Mouse (Mus musculus) cerebellum, adult 2 months (tissue): ENCODE data around the gene Tenm1. TPM values are rescaled to one million over a fixed set of nuclear protein-coding genes. Genes with fewer than 3 reads are reported as not detected.
A peak's percentile ranks its signal among the peaks of the same experiment; 100 is the strongest.

Experiments used
- DNase-seq, 2 experiments: peaks; one replicate each; pipeline ENCODE4 v3.0.0; 2021
- H3K27ac ChIP-seq: fragments of 200-500 bp; 2 replicates; pipeline ENCODE4 v1.5.1; 2012; ENCODE audit warnings: low read length, control low read depth, inconsistent platforms; ENCODE audit not compliant: insufficient read depth
- H3K27me3 ChIP-seq: fragments of 200-500 bp; 2 replicates; pipeline ENCODE4 v1.6.1; 2012; ENCODE audit warnings: inconsistent platforms, mild to moderate bottlenecking, low read length, moderate library complexity; ENCODE audit not compliant: control insufficient read depth, insufficient read depth
- H3K4me1 ChIP-seq: fragments of 200-500 bp; 2 replicates; pipeline ENCODE4 v1.6.1; 2011; ENCODE audit warnings: low read length; ENCODE audit not compliant: control insufficient read depth, insufficient read depth
- H3K4me3 ChIP-seq: fragments of 200-500 bp; replicated peaks from 2 replicates; pipeline ENCODE3; 2011; ENCODE audit warnings: mild to moderate bottlenecking, low read depth, low read length, control low read depth; ENCODE audit not compliant: insufficient read depth
- CTCF ChIP-seq: fragments of 200-500 bp; IDR thresholded peaks from 2 replicates; pipeline ENCODE4 v1.5.1; 2011; ENCODE audit warnings: low read depth, mild to moderate bottlenecking, control low read depth, low read length, moderate library complexity, borderline replicate concordance; ENCODE audit not compliant: insufficient read depth
- POLR2A ChIP-seq: fragments of 200-500 bp; IDR thresholded peaks from 2 replicates; pipeline ENCODE4 v1.6.1; 2011; ENCODE audit warnings: low read length, control low read depth, borderline replicate concordance; ENCODE audit not compliant: insufficient read depth
- WGBS: fragments of 180-500 bp; shearing (Covaris S2); methylation state at CpG from one replicate; pipeline ENCODE4 v1.1.7; 2018; 5-methylcytosine and 5-hydroxymethylcytosine counted together
- polyA plus RNA-seq: library from polyadenylated mRNA; depleted of rRNA; stranded (reverse); fragments of >200 nt; gene quantifications from 2 replicates; pipeline ENCODE4 v1.2.3, GENCODE M21; 2012

The Tenm1 gene
- polyA plus RNA-seq, 1 experiment = 46.4 TPM

DNA sequence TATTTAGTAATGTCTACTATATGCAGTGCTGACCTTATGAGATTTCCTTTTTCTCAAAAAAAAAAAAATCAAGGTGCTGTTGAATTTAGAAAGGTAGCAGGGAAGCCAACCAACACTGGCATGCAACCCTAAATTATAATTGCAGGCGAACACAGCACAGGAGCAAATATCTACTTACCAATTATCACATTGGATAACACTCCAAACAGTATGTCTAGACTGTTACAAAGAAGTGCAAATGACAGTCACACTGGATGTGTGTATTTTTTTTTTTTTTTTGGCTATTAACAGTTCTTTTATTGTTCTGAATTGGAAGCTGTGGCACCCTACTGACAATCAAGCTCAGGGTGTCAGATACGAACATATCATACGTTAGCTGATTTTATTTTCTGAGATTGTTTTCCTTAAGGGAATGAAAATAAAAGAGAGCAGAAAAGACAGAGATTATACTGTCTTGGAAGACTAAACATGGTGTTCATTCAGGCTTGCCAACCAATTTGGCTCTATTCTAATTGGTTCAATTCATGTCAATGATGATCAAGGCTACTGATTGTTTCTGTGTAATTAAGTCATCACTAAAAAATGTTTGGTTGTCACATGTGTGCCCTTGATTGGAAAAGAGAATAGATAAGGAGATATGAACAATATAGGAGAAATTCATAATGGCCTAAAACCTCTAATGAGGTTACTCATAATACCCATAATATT is 710.7 kb downstream of the Tenm1 start:
- DNase-seq = no peak
- Histone ChIP-seq H3K4me3 (no peak overlapping the region), H3K4me1 (no peaks in the 10 kb centered on the region), H3K27me3 (no peaks in the 10 kb centered on the region), H3K27ac (no peak overlapping the region)
- TF ChIP-seq CTCF = no peak
- no peak for TF ChIP-seq POLR2A
- 62% methylated on average over 3 of the region's 3 CpGs for WGBS

DNA sequence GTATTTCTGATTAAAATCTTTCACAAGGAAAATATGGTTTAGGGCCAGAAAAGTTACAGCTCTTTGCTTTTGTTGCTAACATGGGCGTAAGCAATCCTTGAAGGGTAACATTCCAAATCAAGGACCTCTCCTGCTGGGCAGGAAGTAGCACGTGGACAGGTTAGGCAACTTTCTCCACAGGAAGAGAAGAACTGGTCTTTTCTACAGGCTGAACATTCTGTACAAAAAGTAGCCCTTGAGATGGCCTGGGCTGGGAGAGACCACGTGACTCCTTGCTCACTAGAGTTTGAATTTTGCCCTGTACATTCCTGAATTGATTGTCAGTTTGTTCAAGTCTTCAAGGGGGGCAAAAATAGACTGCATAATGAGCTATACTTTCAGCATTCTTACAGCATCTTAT is 728.6 kb downstream of the Tenm1 start:
- 37% methylated on average over 3 of the region's 3 CpGs for WGBS
- no peak for TF ChIP-seq CTCF
- TF ChIP-seq POLR2A = no peak
- no peak overlapping the region for H3K4me3 ChIP-seq
- DNase-seq = no peak
- no peaks in the 10 kb centered on the region for H3K27me3 ChIP-seq
- H3K4me1 ChIP-seq = no peaks in the 10 kb centered on the region
- H3K27ac ChIP-seq = no peak overlapping the region

DNA sequence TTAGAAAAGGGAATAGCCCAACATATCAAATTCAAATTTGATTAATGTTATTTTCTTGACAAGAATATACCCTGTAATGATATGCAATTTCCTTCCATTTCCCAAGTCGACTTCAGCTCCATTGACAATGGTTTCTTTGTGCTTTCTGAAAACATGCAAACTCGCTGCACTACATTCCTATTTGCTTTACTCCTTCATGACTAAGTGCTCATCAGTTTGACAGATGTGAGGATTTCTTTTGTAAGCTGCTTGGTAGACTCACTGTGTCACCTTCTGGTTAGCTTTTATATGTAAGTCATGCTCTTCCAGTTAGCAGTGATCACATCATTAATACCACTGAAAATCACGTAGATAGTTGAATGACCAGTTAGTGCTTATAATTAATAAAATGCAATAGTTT is 781.8 kb downstream of the Tenm1 start:
- Histone ChIP-seq H3K4me3 (no peak overlapping the region), H3K27me3 (no peaks in the 10 kb centered on the region), H3K27ac (no peak overlapping the region), H3K4me1 (no peaks in the 10 kb centered on the region)
- WGBS = 36% methylated on average over 3 of the region's 3 CpGs
- no peak for DNase-seq
- TF ChIP-seq CTCF (no peak), POLR2A (no peak)

DNA sequence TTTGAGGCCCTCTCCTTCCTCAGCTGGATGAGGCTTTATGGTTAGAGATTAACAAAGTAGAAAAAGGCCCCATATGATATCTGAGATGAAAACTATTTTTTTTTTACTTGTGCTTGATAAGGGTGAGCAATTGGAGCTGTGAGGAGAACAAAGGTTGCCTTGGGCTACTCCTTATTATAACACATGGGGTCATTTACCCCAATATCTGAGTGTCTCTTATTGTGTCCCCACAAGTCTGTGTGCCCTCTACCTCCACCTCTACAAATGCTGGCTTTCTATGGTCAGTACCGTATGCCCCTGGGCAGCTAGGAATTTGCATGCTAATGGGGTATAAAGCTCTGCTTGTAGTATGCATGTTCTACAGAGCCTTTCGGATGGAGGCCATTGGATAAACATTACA is 848.4 kb downstream of the Tenm1 start:
- WGBS = 83% methylated on average over 2 of the region's 2 CpGs

GRCm38 (mm10) chrX:42558683-42559082 is 870.2 kb downstream of the Tenm1 start:
- WGBS = 65% methylated on average over 4 of the region's 4 CpGs

More for the DNA sequence above, 848.4 kb downstream of the Tenm1 start:
- Histone ChIP-seq H3K4me3 (no peak overlapping the region), H3K27ac (no peak overlapping the region), H3K4me1 (no peaks in the 10 kb centered on the region), H3K27me3 (no peaks in the 10 kb centered on the region)
- DNase-seq = no peak
- no peak for TF ChIP-seq POLR2A
- TF ChIP-seq CTCF = no peak

DNA sequence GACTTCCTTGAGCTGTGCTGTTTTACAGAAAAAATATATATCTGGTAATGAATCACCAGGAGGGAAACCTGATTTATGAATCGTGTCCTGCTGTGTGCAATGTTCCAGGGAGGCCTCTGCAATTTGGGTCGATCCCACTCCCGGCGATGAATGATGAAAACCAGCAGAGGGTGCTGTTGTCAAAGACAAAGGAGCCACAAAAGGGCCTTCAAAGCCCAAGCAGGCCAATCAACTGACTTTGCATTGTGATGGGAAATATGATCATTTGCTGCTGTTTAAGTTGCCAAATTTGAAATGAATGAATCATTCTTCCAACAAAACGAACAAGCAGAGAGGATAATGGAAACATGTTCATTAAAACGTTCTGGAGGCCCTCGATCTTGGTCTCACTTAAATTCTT is 871.6 kb downstream of the Tenm1 start:
- no peak overlapping the region for H3K27ac ChIP-seq
- DNase-seq = peak; percentile 68 to 69
- 6% methylated on average over 7 of the region's 7 CpGs for WGBS
- H3K4me3 ChIP-seq = no peak overlapping the region
- TF ChIP-seq CTCF = peak; percentile 63
- TF ChIP-seq POLR2A = no peak
- H3K4me1 ChIP-seq = peaks cover 3% of the 10 kb centered on the region; the same call in 1 of the 2 replicates
- no peaks in the 10 kb centered on the region for H3K27me3 ChIP-seq

More at GRCm38 (mm10) chrX:42558683-42559082, 870.2 kb downstream of the Tenm1 start:
- H3K4me1 ChIP-seq = peaks cover under 1% of the 10 kb centered on the region; the same call in 1 of the 2 replicates
- no peak overlapping the region for H3K4me3 ChIP-seq
- H3K27ac ChIP-seq = no peak overlapping the region
- peak in 1 of 2 experiments; percentile 19 for DNase-seq
- H3K27me3 ChIP-seq = no peaks in the 10 kb centered on the region
- TF ChIP-seq CTCF (0 out of 2 replicates have a peak, but pooled peaks have one; percentile 8), POLR2A (no peak)

GRCm38 (mm10) chrX:42548513-42548912 is 880.4 kb downstream of the Tenm1 start:
- Histone ChIP-seq H3K4me1 (peaks cover under 1% of the 10 kb centered on the region; the same call in 1 of the 2 replicates), H3K27me3 (no peaks in the 10 kb centered on the region), H3K27ac (no peak overlapping the region), H3K4me3 (no peak overlapping the region)
- TF ChIP-seq POLR2A (no peak), CTCF (no peak)
- no peak for DNase-seq
- 60% methylated on average over 4 of the region's 4 CpGs for WGBS

GRCm38 (mm10) chrX:42545076-42545475 is 883.9 kb downstream of the Tenm1 start:
- Histone ChIP-seq H3K4me1 (no peaks in the 10 kb centered on the region), H3K27ac (no peak overlapping the region), H3K4me3 (no peak overlapping the region), H3K27me3 (no peaks in the 10 kb centered on the region)
- no peak for DNase-seq
- TF ChIP-seq CTCF (no peak), POLR2A (no peak)
- 91% methylated on average over 1 of the region's 1 CpGs for WGBS
